Mouse (Mus musculus): Measurements from ENCODE around the gene Pitpnm2.

- no peak for TF ChIP-seq POLR2A (IDR thresholded peaks at IDR 0.05; ENCODE audit: insufficient read length, low read depth)
- TF ChIP-seq TCF3 (IDR thresholded peaks at IDR 0.05; ENCODE audit: insufficient read length, low read depth) = no peak
- TF ChIP-seq POLR2AphosphoS2 (IDR thresholded peaks at IDR 0.05; ENCODE audit: insufficient read length, low read depth) = no peak
These were observed 154.4 kb downstream of the Pitpnm2 start for GRCm38 (mm10) chr5:124095077-124095581.
